Mouse (Mus musculus) lung, postnatal 0 days (tissue): ENCODE measurements at regions not wholly inside any gene's neighbourhood (a gene's known extent, or its start where the extent isn't known, plus 50 kb on each side); places are given as distances from the start of the nearest gene placed in this dataset.

Source experiments
- CTCF ChIP-seq: IDR thresholded peaks from 2 replicates; pipeline ENCODE4 v1.5.1; 2016; ENCODE audit warnings: antibody characterized with exemption, mild to moderate bottlenecking
- EP300 ChIP-seq: IDR thresholded peaks from 2 replicates; pipeline ENCODE4 v1.6.1; 2016; ENCODE audit warnings: antibody characterized with exemption, mild to moderate bottlenecking, control low read depth

DNA sequence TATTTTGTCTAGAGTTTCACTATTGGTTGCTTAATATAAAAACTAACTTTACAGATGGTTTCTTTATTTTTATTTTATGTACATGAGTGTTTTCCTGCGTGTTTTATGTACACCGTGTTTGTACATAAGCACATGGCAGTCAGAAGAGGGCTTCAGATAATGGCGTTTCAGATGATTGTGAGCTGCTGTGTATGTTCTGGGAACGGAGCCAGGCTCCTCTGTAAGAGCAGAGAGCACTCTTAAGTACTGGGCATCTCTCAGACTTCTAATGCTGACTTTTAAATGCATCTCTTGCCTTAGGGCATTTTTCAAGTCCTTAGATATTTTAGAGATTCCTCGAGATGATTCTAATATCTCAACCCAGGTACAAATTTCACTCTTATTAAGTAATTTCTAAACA is 280.0 kb downstream of the Plpp3 start:
- TF ChIP-seq CTCF (no peak), EP300 (no peak)
